Mouse (Mus musculus) CD8-positive naive resting alpha-beta T cell, adult 2 months (primary cell): Measurements from ENCODE around the gene Rab11fip3.
A peak's percentile ranks its signal among the peaks of the same experiment; 100 is the strongest.

Experiments
- DNase-seq, 2 experiments: peaks; one replicate each; pipeline ENCODE4 v3.0.0; 2022; ENCODE audit warnings: low read depth in 2 of 2, low spot score in 2 of 2

Rab11fip3 gene

DNA sequence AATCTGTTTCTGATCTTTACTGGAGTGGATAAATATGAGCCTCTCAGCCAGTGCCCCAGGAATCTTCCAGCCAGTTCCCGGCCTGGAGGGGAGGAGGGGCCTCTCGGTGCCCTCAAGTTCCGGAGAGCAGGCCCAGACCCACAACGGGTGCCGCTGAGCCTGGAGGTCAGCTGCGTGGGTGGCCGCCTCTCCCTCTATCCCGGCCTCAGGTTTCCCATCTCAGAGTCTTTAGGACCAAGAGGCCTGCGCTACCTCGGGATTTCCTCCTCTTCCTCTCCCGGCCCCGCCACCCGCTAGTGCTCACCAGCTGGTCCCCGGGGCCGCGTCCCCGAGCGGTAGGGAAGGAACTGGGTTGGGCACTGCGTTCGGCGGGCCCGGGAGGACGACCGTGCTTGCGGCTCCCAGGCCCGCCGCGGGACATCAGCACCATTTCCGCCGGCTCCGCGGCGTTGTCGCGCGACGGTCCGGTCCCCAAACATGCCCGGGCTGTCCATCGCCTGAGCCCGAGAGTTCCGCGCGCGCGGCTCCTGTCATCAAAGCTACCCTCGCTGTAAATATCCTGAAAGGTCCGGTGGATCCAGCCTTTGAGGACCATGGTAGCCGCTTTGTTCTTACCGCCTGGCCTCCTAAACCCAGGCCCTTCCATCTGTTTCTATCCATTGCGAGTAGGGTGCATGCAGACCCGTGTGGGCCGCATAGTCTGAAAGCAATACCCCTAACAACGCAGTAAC lies 127.7 kb downstream of the Rab11fip3 start:
- DNase-seq: peak; percentile 55 to 65
